Mouse (Mus musculus): ENCODE measurements around the gene C130050O18Rik.

DNA sequence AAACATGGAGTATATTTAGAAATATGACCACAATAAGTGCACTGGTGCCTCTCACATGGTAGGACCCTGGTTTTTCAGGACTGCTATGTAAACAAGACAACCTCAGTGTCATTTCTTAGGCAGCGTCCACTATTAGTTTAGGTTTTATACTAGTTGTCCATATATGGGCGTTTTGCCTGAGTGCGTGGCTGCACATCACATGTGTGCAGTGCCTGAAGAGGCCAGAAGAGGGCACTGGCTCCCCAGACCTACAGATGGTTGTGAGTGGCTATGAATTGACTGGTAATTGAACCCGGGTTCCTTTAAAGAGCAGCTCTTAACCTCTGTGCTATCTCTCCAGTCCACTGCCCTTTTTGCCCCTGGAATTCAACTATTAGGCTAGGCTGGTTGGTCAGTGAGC lies 11.9 kb downstream of the C130050O18Rik start:
- TF ChIP-seq HCFC1 (IDR thresholded peaks at IDR 0.05; ENCODE audit: borderline replicate concordance, insufficient read depth, low read length) (no peak), MAFK (IDR thresholded peaks at IDR 0.05; ENCODE audit: insufficient read depth, low read depth, low read length) (no peak), ZNF384 (IDR thresholded peaks at IDR 0.05; ENCODE audit: low read depth, low read length) (no peak), CHD2 (IDR thresholded peaks at IDR 0.05; ENCODE audit: low read depth, low read length) (no peak), ZC3H11A (IDR thresholded peaks at IDR 0.05; ENCODE audit: borderline replicate concordance, low read depth, low read length) (no peak)
